Mouse (Mus musculus) splenic B cell, adult 2 months (primary cell): ENCODE results near the gene Frzb.

Experiments used
- DNase-seq: peaks from one replicate; pipeline ENCODE4 v3.0.0-alpha.2; 2011; ENCODE audit warnings: low read depth, low spot score
- H3K27me3 ChIP-seq: 2 replicates; pipeline ENCODE4 v1.6.1; 2012; ENCODE audit warnings: mild to moderate bottlenecking, low read length, moderate library complexity, mixed read lengths; ENCODE audit not compliant: control insufficient read depth, poor library complexity, insufficient read depth, severe bottlenecking
- H3K36me3 ChIP-seq: 2 replicates; pipeline ENCODE4 v1.6.1; 2012; ENCODE audit warnings: mild to moderate bottlenecking, low read length, moderate library complexity, mixed read lengths; ENCODE audit not compliant: control insufficient read depth, poor library complexity, insufficient read depth, severe bottlenecking

Gene Frzb

DNA sequence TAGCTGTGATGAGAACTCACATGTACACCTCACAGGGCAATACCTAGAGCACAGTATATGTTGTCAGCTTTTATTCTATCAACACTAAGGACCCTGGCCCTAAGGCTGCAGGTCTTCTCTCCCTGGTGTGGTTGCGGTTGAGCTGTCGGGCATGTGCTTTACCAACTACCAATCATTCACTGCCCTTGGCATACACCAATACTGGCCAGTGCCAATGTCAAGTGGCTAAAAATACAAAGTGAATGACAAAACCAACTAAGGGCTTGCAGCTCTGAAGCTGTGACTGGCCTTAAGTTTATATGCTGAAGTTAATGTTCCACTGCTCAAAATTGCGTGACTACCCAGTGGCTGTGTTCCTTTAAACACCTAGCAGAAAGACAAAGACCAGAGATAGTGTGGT, 6.0 kb downstream of the Frzb start:
- Histone ChIP-seq H3K27me3 (no peaks in the 10 kb centered on the region; the same call in 1 of the 2 replicates), H3K36me3 (no peaks in the 10 kb centered on the region)
- DNase-seq = no peak

DNA sequence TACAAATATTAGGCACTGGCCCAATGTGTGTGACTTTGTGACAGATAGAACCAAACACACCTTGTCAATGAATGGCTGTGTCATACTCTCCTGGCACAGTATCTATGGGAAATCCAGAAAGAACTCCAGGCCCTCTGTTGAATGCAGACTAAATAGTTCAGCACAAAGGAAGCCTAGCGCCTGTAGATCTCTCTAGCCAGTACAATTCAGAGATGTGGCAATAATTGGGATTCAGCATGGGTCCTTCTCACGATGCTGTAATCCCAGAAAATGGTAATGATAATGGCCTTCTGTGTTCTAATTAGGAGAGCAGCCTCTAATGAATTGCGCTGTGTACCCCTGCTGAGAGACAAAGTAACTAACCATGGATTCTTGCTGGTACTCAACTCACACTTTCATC, 8.6 kb downstream of the Frzb start:
- H3K27me3 ChIP-seq = no peaks in the 10 kb centered on the region; the same call in 1 of the 2 replicates
- no peaks in the 10 kb centered on the region for H3K36me3 ChIP-seq
- DNase-seq = no peak

DNA sequence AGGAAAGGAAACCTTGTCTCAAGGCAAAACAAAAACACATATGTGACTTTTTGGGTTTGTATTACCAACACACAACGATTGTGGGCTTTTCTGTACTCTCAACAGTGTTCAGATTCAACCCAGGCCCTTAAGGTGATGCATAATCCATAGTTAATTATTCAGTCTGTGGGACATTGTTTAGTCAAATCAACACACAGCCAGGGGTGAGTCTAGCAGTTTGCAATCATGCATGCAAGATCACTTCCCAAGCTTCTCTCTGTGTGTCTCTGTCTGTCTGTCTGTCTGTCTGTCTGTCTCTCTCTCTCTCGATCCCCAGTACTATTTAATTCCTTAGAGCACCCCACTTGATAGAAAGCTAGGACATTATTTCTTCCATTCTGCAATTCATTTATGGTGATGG, 10.0 kb downstream of the Frzb start:
- DNase-seq = no peak
- no peaks in the 10 kb centered on the region for H3K36me3 ChIP-seq
- no peaks in the 10 kb centered on the region; the same call in 1 of the 2 replicates for H3K27me3 ChIP-seq

DNA sequence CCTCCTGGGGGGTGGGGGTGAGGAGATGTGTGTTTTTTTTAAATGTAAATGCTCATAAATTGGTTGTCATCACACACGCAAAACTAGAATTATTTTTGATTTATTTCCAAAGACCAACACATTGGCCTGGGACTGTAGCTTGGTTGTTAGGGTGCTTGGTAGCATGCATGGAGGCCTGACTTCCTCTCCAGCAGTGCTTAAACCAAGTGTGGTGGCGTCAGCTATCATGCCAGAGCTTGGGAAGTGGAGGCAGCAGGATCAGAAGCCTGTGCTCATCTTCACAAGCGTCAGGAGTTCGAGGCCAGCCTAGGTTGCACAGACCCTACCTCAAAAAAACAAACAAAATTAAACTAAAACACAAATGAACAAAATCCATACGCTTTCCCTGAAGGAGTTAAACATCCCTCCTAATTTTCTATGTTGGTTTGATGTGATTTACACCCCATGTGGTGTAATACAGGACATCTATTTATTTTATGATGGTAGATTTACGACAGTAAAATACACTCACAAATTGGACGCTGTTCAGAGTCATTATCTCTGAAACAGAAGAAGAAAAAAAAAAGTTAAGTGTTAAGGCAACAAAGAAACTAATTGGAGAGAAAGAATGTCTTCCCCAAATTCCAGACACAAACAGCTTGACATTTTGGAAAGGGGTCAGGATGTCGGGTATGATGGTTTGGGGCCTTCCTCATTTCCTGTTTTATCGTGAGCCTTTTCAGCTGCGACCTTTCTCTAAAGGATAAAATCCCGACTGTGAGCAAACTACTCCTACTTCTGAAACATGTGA, 12.4 kb downstream of the Frzb start:
- Histone ChIP-seq H3K27me3 (no peaks in the 10 kb centered on the region; the same call in 1 of the 2 replicates), H3K36me3 (no peaks in the 10 kb centered on the region)
- DNase-seq = no peak

DNA sequence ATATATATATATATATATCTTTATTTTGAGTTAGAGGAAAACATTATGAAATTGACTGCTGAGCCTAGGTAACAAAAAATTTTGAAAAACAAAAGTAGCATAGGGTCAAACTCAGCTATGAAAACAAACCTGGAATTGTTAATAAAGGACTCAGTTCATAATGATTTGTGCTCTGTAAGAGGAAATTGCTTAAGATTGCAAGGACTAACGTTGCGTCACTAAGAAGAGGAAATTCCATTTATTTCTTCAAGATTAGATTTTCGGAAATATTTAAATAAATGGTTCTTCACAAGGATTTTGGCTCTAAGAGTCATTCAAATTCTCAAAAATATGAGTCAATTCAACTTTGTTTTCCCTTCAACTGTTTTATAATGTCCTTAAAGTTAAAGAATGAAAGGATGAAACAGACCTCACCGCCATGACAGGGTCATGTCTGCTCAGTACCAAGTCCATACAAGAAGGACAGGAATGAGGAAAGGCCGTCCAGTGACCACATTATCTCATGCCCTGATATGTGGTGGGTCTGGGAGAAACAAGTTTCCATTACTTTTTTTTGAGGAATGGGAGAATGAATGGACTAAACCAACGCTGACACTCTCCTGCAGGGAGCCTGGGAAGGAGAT, 14.1 kb downstream of the Frzb start:
- Histone ChIP-seq H3K27me3 (no peaks in the 10 kb centered on the region), H3K36me3 (no peaks in the 10 kb centered on the region)
- no peak for DNase-seq

DNA sequence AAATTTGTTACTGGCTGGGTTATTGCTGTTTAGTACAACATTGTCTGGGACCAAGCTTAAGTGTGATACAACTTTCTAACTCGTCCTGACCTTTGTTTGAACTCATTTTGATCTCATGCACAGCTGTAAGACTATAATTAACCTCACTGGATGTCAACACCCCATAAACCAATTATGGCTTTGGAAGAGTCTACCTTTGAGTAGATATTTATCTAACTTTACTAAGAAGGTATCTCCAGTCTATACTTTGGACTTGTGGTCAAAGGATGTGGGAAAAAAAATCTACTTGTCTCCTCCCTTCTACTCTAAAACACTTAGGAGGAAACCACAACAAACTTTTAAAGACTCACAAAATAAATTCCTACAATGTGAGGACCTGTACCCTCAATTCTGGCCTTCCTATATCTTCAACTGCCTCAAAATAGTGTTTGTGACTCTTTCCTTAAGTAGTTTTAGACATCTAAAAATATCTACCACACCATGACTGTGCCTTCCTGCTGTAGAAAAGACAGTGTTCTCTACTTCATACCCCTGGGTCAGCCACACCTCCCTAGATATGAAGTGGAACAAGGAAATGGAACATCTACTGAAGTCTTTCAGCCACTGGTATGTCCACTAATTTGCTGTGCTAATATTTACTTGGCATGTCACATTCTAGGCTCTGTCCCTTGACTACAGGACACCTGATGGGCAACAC, 16.9 kb downstream of the Frzb start:
- Histone ChIP-seq H3K27me3 (no peaks in the 10 kb centered on the region; the same call in 1 of the 2 replicates), H3K36me3 (no peaks in the 10 kb centered on the region)
- no peak for DNase-seq

DNA sequence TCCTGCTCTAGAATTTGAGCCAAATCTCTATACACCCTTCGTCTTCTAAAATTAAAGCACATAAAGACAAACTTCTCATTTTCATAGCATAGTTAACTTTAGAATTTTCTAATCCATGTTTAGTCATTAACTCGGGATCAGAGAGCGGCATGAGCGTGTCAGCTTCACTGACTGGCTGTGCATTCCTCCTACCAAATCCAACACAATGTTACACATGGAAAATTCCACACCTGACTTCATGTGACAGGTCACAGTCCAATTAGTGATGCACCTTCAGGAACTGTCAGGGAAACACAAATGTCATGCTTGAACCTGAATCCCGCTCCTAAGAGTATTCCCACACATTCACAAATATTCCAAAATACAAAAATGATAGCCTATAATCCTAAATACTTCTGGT, 24.3 kb downstream of the Frzb start:
- no peak for DNase-seq
- H3K36me3 ChIP-seq = no peaks in the 10 kb centered on the region
- no peaks in the 10 kb centered on the region; the same call in 1 of the 2 replicates for H3K27me3 ChIP-seq

DNA sequence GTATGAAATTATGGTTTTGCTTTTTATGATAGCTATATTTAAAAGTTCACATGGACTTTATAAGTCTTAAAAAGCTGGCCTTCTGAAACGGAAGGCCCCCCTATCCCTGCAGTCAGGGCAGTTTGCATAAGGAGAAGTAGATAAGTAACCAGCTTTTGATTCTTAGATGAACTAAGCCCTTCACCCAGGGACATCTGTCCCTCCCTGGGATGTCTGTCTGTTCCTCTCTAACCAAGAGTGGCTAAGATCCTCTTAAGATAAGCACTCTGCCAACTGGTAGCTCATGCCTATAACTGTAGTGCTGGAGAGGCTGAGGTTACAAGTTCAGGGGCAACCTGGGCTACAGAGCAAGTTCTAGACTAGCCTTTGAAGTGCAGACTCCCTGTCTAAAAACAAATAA, 25.4 kb downstream of the Frzb start:
- Histone ChIP-seq H3K36me3 (no peaks in the 10 kb centered on the region), H3K27me3 (no peaks in the 10 kb centered on the region; the same call in 1 of the 2 replicates)
- DNase-seq = no peak

DNA sequence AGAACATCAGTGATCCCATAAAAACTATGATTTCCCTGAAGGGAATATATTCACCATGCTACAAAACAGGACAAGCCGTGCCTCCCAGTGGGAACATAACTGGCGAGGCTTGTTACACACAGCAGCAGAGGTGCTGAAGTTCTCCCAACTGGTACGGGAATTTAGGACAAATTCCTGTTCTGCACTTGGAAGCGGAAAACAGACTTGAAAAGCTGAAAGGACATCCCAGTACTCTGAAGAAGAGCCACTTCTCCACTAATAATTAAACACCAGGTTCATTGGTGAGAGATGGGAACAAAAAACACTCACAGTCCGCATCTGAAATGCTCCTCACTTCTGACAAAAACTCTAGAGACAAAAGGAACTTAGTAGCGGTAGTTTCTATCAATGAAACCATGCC, 31.1 kb downstream of the Frzb start:
- Histone ChIP-seq H3K36me3 (no peaks in the 10 kb centered on the region), H3K27me3 (no peaks in the 10 kb centered on the region)
- DNase-seq = no peak

DNA sequence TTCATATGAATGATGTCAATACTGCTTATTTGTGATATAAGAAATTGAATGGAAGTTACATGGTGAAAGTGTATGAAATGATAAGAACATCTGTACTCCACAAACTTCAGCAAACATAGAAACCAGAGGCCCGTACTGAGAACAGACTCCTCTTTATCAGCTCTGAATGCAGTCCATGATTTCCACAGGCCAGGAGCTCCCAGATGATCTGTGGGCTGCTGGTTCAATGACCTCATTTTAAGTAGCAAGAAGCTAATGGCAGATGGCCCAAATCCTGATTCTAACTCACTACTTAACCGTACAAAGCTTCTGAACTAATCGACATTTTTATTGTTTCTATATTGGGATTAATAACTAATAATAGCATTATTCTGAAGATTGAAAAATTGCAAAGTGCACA, 33.0 kb downstream of the Frzb start:
- no peaks in the 10 kb centered on the region for H3K27me3 ChIP-seq
- DNase-seq = no peak

DNA sequence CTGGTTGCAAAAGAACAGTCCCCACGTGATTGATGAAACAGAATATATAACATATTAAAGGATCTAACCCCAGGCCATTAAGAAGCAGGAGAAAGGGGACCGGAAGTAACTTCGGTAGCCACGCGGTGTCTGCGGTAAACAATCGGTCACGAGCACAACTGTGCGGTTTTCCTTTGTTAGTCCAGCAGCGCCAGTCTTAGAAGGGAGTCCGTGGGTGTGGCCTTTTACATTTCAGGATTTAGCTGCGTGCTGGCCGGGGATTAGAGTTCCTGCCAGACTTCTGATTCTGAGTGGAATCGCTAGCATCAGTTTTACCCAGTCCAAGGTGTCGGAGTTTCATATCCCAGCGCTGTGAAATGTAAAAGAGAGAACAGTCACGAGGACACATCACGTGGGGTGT, 34.3 kb downstream of the Frzb start:
- Histone ChIP-seq H3K27me3 (no peaks in the 10 kb centered on the region), H3K36me3 (no peaks in the 10 kb centered on the region)
- DNase-seq = no peak

More for the DNA sequence above, 33.0 kb downstream of the Frzb start:
- H3K36me3 ChIP-seq = no peaks in the 10 kb centered on the region

DNA sequence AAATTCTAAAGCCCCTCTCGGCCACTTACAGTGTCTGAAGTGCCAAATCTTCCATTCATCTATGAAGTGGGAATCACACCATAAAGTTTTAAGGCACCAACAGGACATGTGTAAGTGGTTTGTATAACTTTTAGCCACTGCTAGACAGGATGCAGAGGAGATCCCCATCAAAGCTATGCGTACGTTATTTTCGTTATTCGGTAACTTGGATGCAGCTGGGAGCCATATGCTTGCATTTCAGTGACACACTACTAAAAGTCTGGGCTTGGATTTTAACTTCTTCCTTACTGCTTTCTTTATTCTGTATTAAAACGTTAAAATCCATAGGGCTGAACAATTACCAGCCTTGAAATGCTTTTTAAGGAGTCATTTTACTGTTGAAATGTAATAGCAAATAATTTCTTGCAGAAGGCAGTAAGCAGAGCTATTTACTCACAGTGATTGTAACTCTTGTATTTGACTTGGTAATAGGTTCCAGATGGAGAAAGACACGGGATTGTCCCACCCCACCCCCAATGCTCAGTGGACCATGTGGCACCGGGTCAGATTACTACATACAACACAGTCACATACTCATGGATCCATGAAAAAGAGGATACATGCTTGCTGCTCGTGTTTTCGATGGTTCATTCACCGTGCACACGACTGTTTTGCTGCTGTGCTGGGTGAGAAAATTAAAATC, 37.4 kb downstream of the Frzb start:
- DNase-seq = no peak
- Histone ChIP-seq H3K27me3 (no peaks in the 10 kb centered on the region), H3K36me3 (no peaks in the 10 kb centered on the region)

DNA sequence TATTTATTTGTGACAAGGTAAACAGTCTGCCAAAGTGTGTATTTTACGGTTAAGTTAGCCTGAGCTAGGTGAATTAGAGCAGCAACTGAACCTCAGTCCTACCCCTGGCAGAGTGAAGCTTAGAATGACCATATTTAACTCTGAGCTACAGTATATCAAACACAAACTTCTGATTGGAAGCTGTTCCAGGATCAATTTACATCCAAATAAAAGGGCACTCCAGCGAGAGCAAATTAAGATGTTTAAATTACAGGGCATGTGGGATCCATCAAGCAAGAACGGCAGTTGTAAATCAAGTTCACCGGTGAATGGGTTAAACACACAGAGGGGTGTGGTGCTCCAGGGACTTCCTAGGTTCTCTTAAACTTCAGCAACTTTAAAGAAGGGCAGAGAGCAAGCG, 42.7 kb downstream of the Frzb start:
- Histone ChIP-seq H3K27me3 (no peaks in the 10 kb centered on the region), H3K36me3 (no peaks in the 10 kb centered on the region)
- no peak for DNase-seq

DNA sequence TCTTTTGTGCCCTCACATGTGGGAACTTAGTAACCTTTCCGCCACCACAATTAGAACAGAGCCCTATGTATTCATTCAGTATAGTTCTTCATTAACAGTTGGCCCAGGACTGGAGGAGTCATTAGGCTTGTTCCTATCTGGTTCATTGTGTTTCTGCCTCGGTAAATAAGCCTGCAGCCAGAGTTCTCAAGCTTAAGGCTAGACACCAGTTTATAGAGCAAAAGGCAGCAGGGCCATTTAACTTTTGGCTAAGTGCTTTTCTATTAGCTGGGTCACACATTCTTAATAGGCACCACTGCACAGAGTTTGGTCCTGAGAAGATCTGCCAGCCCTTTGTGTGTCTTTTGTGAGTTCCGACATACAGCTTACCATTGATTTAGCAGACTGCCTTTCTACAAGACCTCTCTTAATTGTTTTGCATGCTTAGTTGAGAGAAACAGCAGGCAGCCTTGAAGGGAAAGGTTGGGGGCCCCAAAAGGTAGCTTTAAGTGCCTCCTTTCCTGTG, 48.8 kb downstream of the Frzb start:
- H3K36me3 ChIP-seq = no peaks in the 10 kb centered on the region

More for the DNA sequence above, 48.8 kb downstream of the Frzb start:
- DNase-seq = no peak
- no peaks in the 10 kb centered on the region; the same call in 1 of the 2 replicates for H3K27me3 ChIP-seq
